Mouse (Mus musculus): Measurements from ENCODE around the gene Panx2.

DNA sequence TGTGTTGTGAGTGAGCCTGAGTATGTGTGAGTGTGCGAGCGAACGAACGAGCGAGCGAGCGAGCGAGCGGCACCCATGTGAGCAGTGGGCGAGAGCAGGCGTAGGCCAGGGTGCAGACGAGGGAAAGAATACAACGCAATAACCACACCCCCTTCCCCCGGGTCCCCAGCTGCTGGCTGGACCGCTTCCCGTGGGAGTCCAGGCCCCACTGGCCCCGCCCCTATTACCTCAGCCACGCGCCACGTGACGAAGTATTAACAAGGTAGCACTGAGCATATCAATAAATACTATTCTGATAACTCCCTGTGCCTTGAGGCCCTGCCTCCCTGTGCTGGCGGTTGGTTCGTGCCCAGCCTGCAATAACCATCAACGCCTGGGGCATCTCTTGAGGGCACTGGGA is 11.1 kb downstream of the Panx2 start:
- no peak for TF ChIP-seq CTCF (conservative IDR thresholded peaks at IDR 0.05; ENCODE audit: insufficient read depth, insufficient read length, low read depth, low read length)
- no peak for TF ChIP-seq POLR2A (IDR thresholded peaks at IDR 0.05; ENCODE audit: low read depth, low read length)
